8 mouse cellular contexts compared by ENCODE assay signal in genomic region chr5:107167373-107167772, GRCm38 (mm10).
A peak's percentile ranks its signal among the peaks of the same experiment; 100 is the strongest.
DNase-seq lines count a peak whose midpoint lies in the region; ATAC-seq lines count a peak whose summit lies in the region.

No protein-coding gene starts in this region.

- ATAC-seq in intestine, embryonic 16.5 days = peak; percentile 51
- ATAC-seq in inflammation-experienced regulatory T-cells, adult 6 months = no peak

- no peaks in the 10 kb centered on the region for H3K9me3 ChIP-seq in heart, embryonic 10.5 days
- H3K9me3 ChIP-seq in intestine, embryonic 16.5 days (ENCODE audit: control insufficient read depth, low read length) = no peaks in the 10 kb centered on the region

- peak overlapping the region; percentile 36; the same call in 1 of the 2 replicates for H3K27ac ChIP-seq in heart, embryonic 10.5 days
- H3K27ac ChIP-seq in intestine, embryonic 16.5 days (ENCODE audit: low read length) = peak overlapping the region; percentile 81

- WGBS in heart, embryonic 10.5 days = 36% methylated on average over 12 of the region's 12 CpGs
- WGBS in intestine, embryonic 16.5 days = 26% methylated on average over 12 of the region's 12 CpGs

- no peak for DNase-seq in heart, embryonic 10.5 days (ENCODE audit: low spot score)
- no peak for DNase-seq in heart, postnatal 14 days
- DNase-seq in 3T3-L1 (ENCODE audit: low read depth, low spot score) = peak; percentile 89
- DNase-seq in cerebellum, postnatal 25 days = peak; percentile 33 to 52
- no peak for DNase-seq in gastrocnemius, postnatal 14 days
- no peak for DNase-seq in gastrocnemius, adult 18-20 months (ENCODE audit: low spot score)

- H3K36me3 ChIP-seq in heart, embryonic 10.5 days = no peaks in the 10 kb centered on the region
- no peaks in the 10 kb centered on the region for H3K36me3 ChIP-seq in intestine, embryonic 16.5 days (ENCODE audit: control insufficient read depth, insufficient read depth, low read length)

- no peaks in the 10 kb centered on the region for H3K27me3 ChIP-seq in heart, embryonic 10.5 days (ENCODE audit: insufficient read depth, poor library complexity, severe bottlenecking)
- no peaks in the 10 kb centered on the region for H3K27me3 ChIP-seq in intestine, embryonic 16.5 days (replicated peaks; ENCODE audit: control insufficient read depth, insufficient read depth, low read length)

- no peak overlapping the region for H3K4me3 ChIP-seq in heart, embryonic 10.5 days
- no peak overlapping the region; the same call in 1 of the 2 replicates for H3K4me3 ChIP-seq in intestine, embryonic 16.5 days (ENCODE audit: low read length)

- H3K9ac ChIP-seq in intestine, embryonic 16.5 days (ENCODE audit: low read depth, low read length) = peak overlapping the region; percentile 31; the same call in 1 of the 2 replicates

- peaks cover 39% of the 10 kb centered on the region for H3K4me1 ChIP-seq in heart, embryonic 10.5 days
- peaks cover 23% of the 10 kb centered on the region for H3K4me1 ChIP-seq in intestine, embryonic 16.5 days (ENCODE audit: control insufficient read depth, insufficient read depth, low read length)

- peak overlapping the region; percentile 46 for H3K4me2 ChIP-seq in intestine, embryonic 16.5 days (ENCODE audit: low read depth, low read length)

- intact Hi-C loops in heart, postnatal 14 days (cut with DNase I) = loop anchor here (2.0 kb wide), 1 partner anchor 121 kb away; the partner anchor contains the start of gene Tgfbr3
- intact Hi-C loops in gastrocnemius, postnatal 14 days (cut with DNase I; ENCODE audit: low total_unique reads) = no loop called here

Comparison
In these comparisons a context has a peak if more than half of its experiments do, and no peak if none do; other contexts are left out.
1. DNase-seq: peak in 3T3-L1 (single experiment) and cerebellum, postnatal 25 days (2 of 2); none in heart, embryonic 10.5 days (single experiment), heart, postnatal 14 days (0 of 2), gastrocnemius, postnatal 14 days (single experiment) and gastrocnemius, adult 18-20 months (single experiment).